Mouse (Mus musculus) testis, adult 2 months (tissue): Measurements from ENCODE around the gene Enox1.

Experiments used
- CTCF ChIP-seq: fragments of 200-500 bp; IDR thresholded peaks from 2 replicates; pipeline ENCODE4 v1.5.1; 2012; ENCODE audit warnings: low read depth, mild to moderate bottlenecking, inconsistent platforms, low read length, moderate library complexity; ENCODE audit not compliant: control insufficient read depth, insufficient read depth, insufficient replicate concordance
- POLR2A ChIP-seq: fragments of 200-500 bp; IDR thresholded peaks from 2 replicates; pipeline ENCODE4 v1.6.1; 2012; ENCODE audit warnings: low read depth, mild to moderate bottlenecking, inconsistent platforms, low read length, moderate library complexity; ENCODE audit not compliant: control insufficient read depth

- no peak for TF ChIP-seq POLR2A
- no peak for TF ChIP-seq CTCF
These were observed 506.4 kb downstream of the Enox1 start for GRCm38 (mm10) chr14:77662994-77663393.
